ENCODE assay signal across 8 mouse cellular contexts in the genomic region with DNA sequence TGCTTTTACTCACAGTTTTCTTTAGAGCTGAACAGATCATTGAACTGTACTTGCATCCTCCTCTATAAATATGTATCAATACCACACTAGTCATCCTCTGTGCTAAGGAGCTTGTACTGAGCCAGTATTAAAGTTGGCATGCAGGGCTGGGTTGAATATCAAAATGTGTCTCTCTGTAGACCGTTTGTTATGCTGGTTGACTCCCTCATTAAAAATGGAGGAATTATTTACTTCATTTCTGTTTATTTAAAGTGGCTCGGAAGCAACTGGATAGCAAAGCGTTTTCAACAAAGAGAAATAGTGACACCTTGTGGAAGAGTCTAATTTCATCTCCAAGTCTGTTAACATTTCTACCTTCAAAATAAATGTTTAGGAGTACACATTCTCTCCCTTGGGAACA.
DNase-seq lines count a peak whose midpoint lies in the region; ATAC-seq lines count a peak whose summit lies in the region.
"Had no signal": no experiment of that assay in that cellular context is flagged by ENCODE, and none has a peak within 500 bp of the region (broad histone marks: within the 10 kb centered on the region; RNA-seq: fewer than 3 reads in every experiment).

No protein-coding gene starts in this region.

- H3K4me3 ChIP-seq in embryonic facial prominence, embryonic 14.5 days (ENCODE audit: low read depth, low read length): no peak overlapping the region
- no peak overlapping the region for H3K4me3 ChIP-seq in midbrain, embryonic 14.5 days (replicated peaks; ENCODE audit: low read depth, low read length)
- H3K4me3 ChIP-seq in liver, embryonic 11.5 days (ENCODE audit: low read depth, low read length): no peak overlapping the region
- H3K4me3 ChIP-seq: myocyte had no signal

- DNase-seq in layer of hippocampus, adult 11-12 months (ENCODE audit: low spot score): peak; percentile 4
- DNase-seq in layer of hippocampus, adult 9-11 months: no peak
- DNase-seq in NIH3T3 (ENCODE audit: low read depth): peak; percentile 59
- DNase-seq in embryonic facial prominence, embryonic 14.5 days (ENCODE audit: low spot score): peak; percentile 76
- DNase-seq in midbrain, embryonic 14.5 days: peak; percentile 90
- no peak for DNase-seq in gastrocnemius, postnatal 14 days
- DNase-seq in liver, embryonic 11.5 days (ENCODE audit: low spot score): no peak

- intact Hi-C loops in gastrocnemius, postnatal 14 days (cut with DNase I; ENCODE audit: low total_unique reads): no loop called here

- H3K4me1 ChIP-seq in embryonic facial prominence, embryonic 14.5 days (ENCODE audit: control insufficient read depth, insufficient read depth, low read length): no peaks in the 10 kb centered on the region
- H3K4me1 ChIP-seq in midbrain, embryonic 14.5 days (ENCODE audit: control insufficient read depth, insufficient read depth, low read length): no peaks in the 10 kb centered on the region; the same call in 1 of the 2 replicates
- H3K4me1 ChIP-seq in liver, embryonic 11.5 days (replicated peaks; ENCODE audit: control insufficient read depth, insufficient read depth, low read length): no peaks in the 10 kb centered on the region

- H3K4me2 ChIP-seq in embryonic facial prominence, embryonic 14.5 days (ENCODE audit: low read depth, low read length): 0 out of 2 replicates have a peak overlapping the region, but pooled peaks have one; percentile 24
- peak overlapping the region; percentile 38 for H3K4me2 ChIP-seq in midbrain, embryonic 14.5 days (ENCODE audit: low read length)
- no peak overlapping the region for H3K4me2 ChIP-seq in liver, embryonic 11.5 days

- H3K9me3 ChIP-seq in embryonic facial prominence, embryonic 14.5 days (ENCODE audit: control insufficient read depth, low read length): no peaks in the 10 kb centered on the region
- H3K9me3 ChIP-seq in midbrain, embryonic 14.5 days (ENCODE audit: control insufficient read depth, low read length): no peaks in the 10 kb centered on the region
- no peaks in the 10 kb centered on the region for H3K9me3 ChIP-seq in liver, embryonic 11.5 days (ENCODE audit: control insufficient read depth, low read length)

- H3K27me3 ChIP-seq in embryonic facial prominence, embryonic 14.5 days (replicated peaks; ENCODE audit: control insufficient read depth, insufficient read depth, low read length): no peaks in the 10 kb centered on the region
- no peaks in the 10 kb centered on the region for H3K27me3 ChIP-seq in midbrain, embryonic 14.5 days (ENCODE audit: control insufficient read depth, insufficient read depth, low read length)
- no peaks in the 10 kb centered on the region for H3K27me3 ChIP-seq in liver, embryonic 11.5 days (replicated peaks; ENCODE audit: control insufficient read depth, insufficient read depth, low read length)

- no peaks in the 10 kb centered on the region for H3K36me3 ChIP-seq in embryonic facial prominence, embryonic 14.5 days (ENCODE audit: control insufficient read depth, insufficient read depth, low read length)
- no peaks in the 10 kb centered on the region for H3K36me3 ChIP-seq in midbrain, embryonic 14.5 days (ENCODE audit: control insufficient read depth, insufficient read depth, low read length)
- no peaks in the 10 kb centered on the region for H3K36me3 ChIP-seq in liver, embryonic 11.5 days (ENCODE audit: control insufficient read depth, insufficient read depth, low read length)

- H3K9ac ChIP-seq in embryonic facial prominence, embryonic 14.5 days (ENCODE audit: low read depth, low read length): no peak overlapping the region
- 0 out of 2 replicates have a peak overlapping the region, but pooled peaks have one; percentile 4 for H3K9ac ChIP-seq in midbrain, embryonic 14.5 days (replicated peaks; ENCODE audit: low read length)
- no peak overlapping the region for H3K9ac ChIP-seq in liver, embryonic 11.5 days (ENCODE audit: low read depth, low read length)

- no peak overlapping the region for H3K27ac ChIP-seq in embryonic facial prominence, embryonic 14.5 days (replicated peaks; ENCODE audit: low read depth, low read length)
- H3K27ac ChIP-seq in midbrain, embryonic 14.5 days (replicated peaks; ENCODE audit: low read depth, low read length): 0 out of 2 replicates have a peak overlapping the region, but pooled peaks have one; percentile 16
- no peak overlapping the region for H3K27ac ChIP-seq in liver, embryonic 11.5 days (ENCODE audit: low read depth, low read length)

- ATAC-seq in embryonic facial prominence, embryonic 14.5 days (ENCODE audit: low read depth): 0 out of 2 replicates have a peak, but pooled peaks have one; percentile 15
- peak; percentile 76; the same call in 1 of the 2 replicates for ATAC-seq in midbrain, embryonic 14.5 days (ENCODE audit: low FRiP score, low TSS enrichment)
- ATAC-seq in liver, embryonic 11.5 days (replicated peaks; ENCODE audit: low FRiP score): no peak

- 10% methylated on average over 3 of the region's 3 CpGs for WGBS in embryonic facial prominence, embryonic 14.5 days
- 10% methylated on average over 3 of the region's 3 CpGs for WGBS in midbrain, embryonic 14.5 days
- 18% methylated on average over 3 of the region's 3 CpGs for WGBS in liver, embryonic 11.5 days

Comparison
In these comparisons a context has a peak if more than half of its experiments do, and no peak if none do; other contexts are left out.
1. DNase-seq: peak in layer of hippocampus, adult 11-12 months (single experiment), NIH3T3 (single experiment), embryonic facial prominence, embryonic 14.5 days (single experiment) and midbrain, embryonic 14.5 days (single experiment); none in layer of hippocampus, adult 9-11 months (single experiment), gastrocnemius, postnatal 14 days (single experiment) and liver, embryonic 11.5 days (single experiment).